Mouse (Mus musculus): Measurements from ENCODE around the gene Rhou. TPM values are rescaled to one million over a fixed set of nuclear protein-coding genes. Genes with fewer than 3 reads are reported as not detected.
A peak's percentile ranks its signal among the peaks of the same experiment; 100 is the strongest.

The Rhou gene
- polyA plus RNA-seq, 1 experiment from 2014 or later = 8.4 TPM

DNA sequence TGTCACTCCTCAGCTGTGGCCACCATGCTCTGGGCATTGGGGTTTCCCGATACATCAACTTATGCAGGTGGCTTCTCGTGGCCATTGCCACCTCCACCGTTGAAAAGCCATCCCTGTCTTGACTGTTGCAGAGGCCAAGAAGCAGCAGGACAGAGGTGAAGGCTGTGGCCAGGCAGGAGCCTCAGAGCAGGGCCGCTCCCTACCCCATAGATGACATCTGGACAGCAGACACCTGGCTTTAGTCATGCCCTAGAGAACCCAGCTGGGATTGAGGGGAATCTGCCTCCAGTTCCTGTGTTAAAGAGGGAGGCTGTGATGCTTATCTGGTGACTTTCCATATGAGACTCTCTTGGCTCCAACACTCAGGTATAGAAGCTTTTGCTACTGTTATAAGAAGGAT, 24.7 kb downstream of the Rhou start:
- no peak overlapping the region for H3K4me3 ChIP-seq
- H3K4me1 ChIP-seq = peaks cover 16% of the 10 kb centered on the region
- no peak overlapping the region for H3K4me2 ChIP-seq (replicated peaks)
- 0 out of 2 replicates have a peak, but pooled peaks cover 6% of the 10 kb centered on the region for H3K27me3 ChIP-seq
- H3K9ac ChIP-seq (replicated peaks) = no peak overlapping the region
- 90% methylated on average over 4 of the region's 4 CpGs for WGBS
- H3K27ac ChIP-seq (replicated peaks) = no peak overlapping the region
- ATAC-seq (ENCODE audit: low FRiP score, low read depth) = no peak
- no peaks in the 10 kb centered on the region for H3K36me3 ChIP-seq
- H3K9me3 ChIP-seq = no peaks in the 10 kb centered on the region

- 0 out of 2 replicates have a peak, but pooled peaks cover 6% of the 10 kb centered on the region for H3K27me3 ChIP-seq
- peak overlapping the region; percentile 25; the same call in 1 of the 2 replicates for H3K4me2 ChIP-seq (replicated peaks)
- no peak overlapping the region for H3K27ac ChIP-seq (replicated peaks)
- no peak overlapping the region for H3K4me3 ChIP-seq
- no peaks in the 10 kb centered on the region for H3K9me3 ChIP-seq
- WGBS = 22% methylated on average over 18 of the region's 18 CpGs
- 0 out of 2 replicates have a peak, but pooled peaks have one; percentile 27 for ATAC-seq (ENCODE audit: low FRiP score, low read depth)
- no peaks in the 10 kb centered on the region for H3K36me3 ChIP-seq
- H3K9ac ChIP-seq (replicated peaks) = no peak overlapping the region
- H3K4me1 ChIP-seq = peaks cover 7% of the 10 kb centered on the region
Observed at GRCm38 (mm10) chr8:123682073-123682761, 28.5 kb downstream of the Rhou start.

GRCm38 (mm10) chr8:123683321-123683720, 29.6 kb downstream of the Rhou start:
- no peak overlapping the region for H3K9ac ChIP-seq (replicated peaks)
- H3K4me1 ChIP-seq = peaks cover 7% of the 10 kb centered on the region
- H3K4me3 ChIP-seq = no peak overlapping the region
- WGBS = 59% methylated on average over 7 of the region's 7 CpGs
- H3K4me2 ChIP-seq (replicated peaks) = no peak overlapping the region
- no peaks in the 10 kb centered on the region for H3K36me3 ChIP-seq
- H3K9me3 ChIP-seq = no peaks in the 10 kb centered on the region
- ATAC-seq (ENCODE audit: low FRiP score, low read depth) = no peak
- H3K27ac ChIP-seq (replicated peaks) = no peak overlapping the region
- H3K27me3 ChIP-seq = 0 out of 2 replicates have a peak, but pooled peaks cover 6% of the 10 kb centered on the region

DNA sequence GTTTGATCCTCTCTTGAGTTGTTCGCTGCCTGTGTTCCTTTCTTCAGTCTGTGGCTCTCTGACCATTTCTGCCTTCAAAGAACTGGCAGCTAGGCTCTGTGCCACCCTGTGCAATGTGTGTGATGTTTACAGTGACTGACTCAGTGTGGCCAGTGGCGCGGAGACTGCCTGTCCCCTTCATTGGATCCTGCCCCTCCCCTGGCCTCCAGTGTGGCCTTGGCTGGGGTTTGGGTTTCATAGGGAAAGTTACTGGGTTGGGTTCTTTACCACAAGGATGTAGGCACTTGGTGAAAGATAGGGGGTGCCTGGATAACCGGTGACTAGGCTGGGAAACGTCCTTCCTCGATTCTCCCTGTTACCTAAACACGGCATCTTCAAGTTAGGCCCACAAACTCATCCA, 31.1 kb downstream of the Rhou start:
- no peak for ATAC-seq (ENCODE audit: low FRiP score, low read depth)
- WGBS = 88% methylated on average over 7 of the region's 7 CpGs

GRCm38 (mm10) chr8:123685477-123685876, 31.7 kb downstream of the Rhou start:
- 69% methylated on average over 4 of the region's 4 CpGs for WGBS
- peaks cover 7% of the 10 kb centered on the region for H3K4me1 ChIP-seq
- no peak overlapping the region for H3K27ac ChIP-seq (replicated peaks)
- H3K27me3 ChIP-seq = 0 out of 2 replicates have a peak, but pooled peaks cover 14% of the 10 kb centered on the region
- no peak overlapping the region for H3K4me3 ChIP-seq
- no peak overlapping the region for H3K4me2 ChIP-seq (replicated peaks)
- H3K9ac ChIP-seq (replicated peaks) = no peak overlapping the region
- ATAC-seq (ENCODE audit: low FRiP score, low read depth) = no peak
- H3K36me3 ChIP-seq = no peaks in the 10 kb centered on the region
- no peaks in the 10 kb centered on the region for H3K9me3 ChIP-seq

More for the DNA sequence above, 31.1 kb downstream of the Rhou start:
- peaks cover 7% of the 10 kb centered on the region for H3K4me1 ChIP-seq
- no peak overlapping the region for H3K4me3 ChIP-seq
- no peak overlapping the region for H3K4me2 ChIP-seq (replicated peaks)
- H3K27me3 ChIP-seq = 0 out of 2 replicates have a peak, but pooled peaks cover 14% of the 10 kb centered on the region
- no peak overlapping the region for H3K27ac ChIP-seq (replicated peaks)
- no peak overlapping the region for H3K9ac ChIP-seq (replicated peaks)
- H3K36me3 ChIP-seq = no peaks in the 10 kb centered on the region
- no peaks in the 10 kb centered on the region for H3K9me3 ChIP-seq

DNA sequence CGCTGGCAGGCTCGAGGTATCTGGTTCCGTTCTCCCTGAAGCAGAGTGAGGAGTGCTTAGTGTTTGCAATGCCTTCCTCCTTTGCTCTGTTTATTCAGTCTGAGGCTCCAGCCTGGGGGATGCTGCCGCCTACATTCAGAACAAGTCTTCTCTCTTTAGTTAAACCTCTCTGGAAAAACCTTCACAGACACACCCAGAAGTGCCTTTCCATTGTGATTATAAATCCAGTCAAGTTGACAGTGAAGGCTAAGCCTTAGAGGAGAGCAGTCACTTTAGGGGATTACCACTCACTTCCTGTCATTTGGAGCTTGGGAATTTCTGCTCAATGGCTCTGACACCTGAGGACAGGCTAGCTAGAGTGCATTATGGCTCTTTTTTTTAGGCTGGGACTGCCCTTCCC, 34.1 kb downstream of the Rhou start:
- no peak overlapping the region for H3K27ac ChIP-seq (replicated peaks)
- H3K9me3 ChIP-seq = no peaks in the 10 kb centered on the region
- WGBS = 58% methylated on average over 4 of the region's 4 CpGs
- H3K27me3 ChIP-seq = 0 out of 2 replicates have a peak, but pooled peaks cover 8% of the 10 kb centered on the region
- no peak overlapping the region for H3K4me3 ChIP-seq
- no peak for ATAC-seq (ENCODE audit: low FRiP score, low read depth)
- no peak overlapping the region for H3K4me2 ChIP-seq (replicated peaks)
- H3K36me3 ChIP-seq = no peaks in the 10 kb centered on the region
- peaks cover 2% of the 10 kb centered on the region; the same call in 1 of the 2 replicates for H3K4me1 ChIP-seq
- no peak overlapping the region for H3K9ac ChIP-seq (replicated peaks)

GRCm38 (mm10) chr8:123692165-123692962, 38.6 kb downstream of the Rhou start:
- ATAC-seq (ENCODE audit: low FRiP score, low read depth) = no peak
- H3K4me2 ChIP-seq (replicated peaks) = no peak overlapping the region
- H3K9ac ChIP-seq (replicated peaks) = no peak overlapping the region
- 0 out of 2 replicates have a peak, but pooled peaks cover 8% of the 10 kb centered on the region for H3K27me3 ChIP-seq
- H3K4me3 ChIP-seq = no peak overlapping the region
- H3K4me1 ChIP-seq = no peaks in the 10 kb centered on the region
- WGBS = 87% methylated on average over 10 of the region's 10 CpGs
- H3K36me3 ChIP-seq = no peaks in the 10 kb centered on the region
- H3K27ac ChIP-seq (replicated peaks) = no peak overlapping the region
- H3K9me3 ChIP-seq = no peaks in the 10 kb centered on the region

DNA sequence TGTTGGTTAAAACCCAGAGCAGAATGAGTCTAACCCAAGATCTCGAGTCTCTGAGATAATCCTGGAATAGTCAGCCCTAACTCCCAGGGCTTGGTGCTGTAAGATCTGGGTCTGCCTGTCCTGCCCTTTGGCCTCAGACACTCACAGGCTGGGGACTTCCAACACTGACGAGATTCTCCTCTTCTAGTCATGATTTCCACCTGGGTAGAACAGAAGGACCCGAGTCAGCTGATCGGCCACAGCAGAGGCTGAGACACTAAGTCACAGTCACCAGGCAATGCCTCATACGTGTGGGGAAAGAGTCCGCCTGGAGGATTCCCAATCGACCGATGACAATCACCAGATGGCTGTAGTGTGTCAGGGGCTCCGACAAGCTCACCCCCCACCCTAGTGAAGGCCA, 42.4 kb downstream of the Rhou start:
- Histone ChIP-seq H3K27me3 (no peaks in the 10 kb centered on the region), H3K4me3 (no peak overlapping the region), H3K4me1 (no peaks in the 10 kb centered on the region), H3K9ac (replicated peaks) (no peak overlapping the region), H3K36me3 (no peaks in the 10 kb centered on the region), H3K27ac (replicated peaks) (no peak overlapping the region), H3K4me2 (replicated peaks) (no peak overlapping the region), H3K9me3 (no peaks in the 10 kb centered on the region)
- ATAC-seq (ENCODE audit: low FRiP score, low read depth) = no peak
- 81% methylated on average over 9 of the region's 9 CpGs for WGBS

GRCm38 (mm10) chr8:123697329-123697728, 43.6 kb downstream of the Rhou start:
- no peaks in the 10 kb centered on the region for H3K36me3 ChIP-seq
- H3K4me3 ChIP-seq = no peak overlapping the region
- H3K4me2 ChIP-seq (replicated peaks) = no peak overlapping the region
- H3K9ac ChIP-seq (replicated peaks) = no peak overlapping the region
- no peaks in the 10 kb centered on the region for H3K27me3 ChIP-seq
- WGBS = 78% methylated on average over 5 of the region's 5 CpGs
- H3K9me3 ChIP-seq = no peaks in the 10 kb centered on the region
- no peaks in the 10 kb centered on the region for H3K4me1 ChIP-seq
- no peak for ATAC-seq (ENCODE audit: low FRiP score, low read depth)
- H3K27ac ChIP-seq (replicated peaks) = no peak overlapping the region

DNA sequence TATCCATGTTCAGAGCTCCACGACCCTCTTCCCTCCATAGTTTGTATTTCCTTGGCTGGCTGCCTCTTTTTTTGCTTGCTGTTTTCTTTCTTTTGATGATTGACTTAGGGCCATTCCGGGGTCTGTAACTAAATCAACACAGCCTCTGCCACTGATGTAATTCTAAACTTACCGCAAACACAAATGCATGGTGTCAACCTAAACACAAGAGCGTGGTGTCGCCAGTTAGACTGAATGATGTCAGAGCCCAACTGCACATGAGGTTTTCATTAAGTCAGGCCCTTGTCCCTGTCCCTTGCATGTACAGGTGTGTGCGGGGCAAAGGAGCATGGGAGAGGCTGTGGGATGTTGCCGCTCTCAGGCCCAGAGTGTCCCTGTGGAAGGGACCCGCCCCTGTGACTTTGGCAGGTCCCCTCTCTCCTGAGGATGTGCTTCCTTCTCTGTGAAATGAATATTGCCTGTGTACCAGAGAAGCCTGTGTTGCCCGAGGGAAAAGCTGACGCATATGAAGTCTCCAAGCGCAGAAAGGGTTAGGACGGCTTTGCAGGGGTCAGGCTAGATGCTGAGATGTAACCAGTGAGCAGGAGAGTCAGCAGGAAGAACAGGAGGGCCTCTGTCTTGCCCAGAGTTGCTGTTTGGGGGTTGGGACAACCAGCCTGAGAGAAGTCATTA, 46.8 kb downstream of the Rhou start:
- Histone ChIP-seq H3K9ac (replicated peaks) (no peak overlapping the region), H3K36me3 (no peaks in the 10 kb centered on the region), H3K4me1 (no peaks in the 10 kb centered on the region), H3K27me3 (no peaks in the 10 kb centered on the region), H3K4me3 (no peak overlapping the region), H3K27ac (replicated peaks) (no peak overlapping the region), H3K9me3 (no peaks in the 10 kb centered on the region), H3K4me2 (replicated peaks) (no peak overlapping the region)
- WGBS = 71% methylated on average over 12 of the region's 12 CpGs
- ATAC-seq (ENCODE audit: low FRiP score, low read depth) = no peak

DNA sequence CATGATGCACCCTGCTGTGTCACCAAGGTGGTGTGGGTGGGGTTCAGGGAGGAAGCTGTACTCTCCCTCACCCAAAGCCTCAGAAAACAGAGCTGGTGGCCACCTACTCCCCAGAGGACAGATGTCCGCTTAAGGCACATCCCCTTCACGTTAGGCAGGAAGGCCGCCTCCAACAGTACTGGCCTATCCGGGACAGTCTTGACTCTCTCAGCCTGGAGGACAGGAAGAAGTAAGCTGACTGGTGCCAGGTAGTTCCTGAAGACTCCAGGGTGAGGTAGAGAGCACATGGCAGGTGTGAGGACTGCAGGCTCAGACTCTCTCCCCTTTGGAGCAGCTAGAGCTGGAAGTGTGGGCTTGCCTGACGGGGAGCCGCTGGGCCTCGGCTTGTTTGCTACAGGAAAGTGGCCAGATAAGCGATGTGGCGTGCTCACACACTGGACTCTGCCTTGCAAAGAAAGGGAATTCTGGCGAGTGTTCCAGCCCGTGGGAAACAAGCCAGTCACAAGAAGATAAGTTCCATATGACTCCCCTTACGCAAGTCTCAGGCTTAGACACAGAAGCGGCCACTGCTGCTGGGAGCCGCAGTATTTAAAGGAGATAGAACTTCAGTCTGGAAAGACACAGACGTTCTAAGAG, 48.3 kb downstream of the Rhou start:
- ATAC-seq (ENCODE audit: low FRiP score, low read depth) = no peak
- no peak overlapping the region for H3K27ac ChIP-seq (replicated peaks)
- no peaks in the 10 kb centered on the region for H3K27me3 ChIP-seq
- H3K9me3 ChIP-seq = no peaks in the 10 kb centered on the region
- H3K4me3 ChIP-seq = no peak overlapping the region
- WGBS = 82% methylated on average over 15 of the region's 15 CpGs
- H3K4me1 ChIP-seq = no peaks in the 10 kb centered on the region
- H3K9ac ChIP-seq (replicated peaks) = no peak overlapping the region
- H3K4me2 ChIP-seq (replicated peaks) = no peak overlapping the region
- H3K36me3 ChIP-seq = no peaks in the 10 kb centered on the region

Measured in midbrain, embryonic 12.5 days (tissue).